Mouse (Mus musculus) E14TG2a.4 (cell line): Measurements from ENCODE around the gene Ltn1.

Source experiments
- CTCF ChIP-seq: conservative IDR thresholded peaks from 2 replicates; pipeline ENCODE4 v1.5.1; 2014; ENCODE audit warnings: low read length
- NANOG ChIP-seq: IDR thresholded peaks from 2 replicates; pipeline ENCODE4 v1.6.1; 2014; ENCODE audit warnings: borderline replicate concordance, low read length, mixed read lengths
- POU5F1 ChIP-seq: IDR thresholded peaks from 2 replicates; pipeline ENCODE4 v1.6.1; 2014; ENCODE audit warnings: low read length, borderline replicate concordance

GRCm38 (mm10) chr16:87438697-87439096 is 6.3 kb upstream of the Ltn1 start:
- TF ChIP-seq CTCF = no peak
- TF ChIP-seq POU5F1 = no peak
- TF ChIP-seq NANOG = no peak
